Mouse (Mus musculus): Measurements from ENCODE around the gene Ppp1r16b.
A peak's percentile ranks its signal among the peaks of the same experiment; 100 is the strongest.

The Ppp1r16b gene

DNA sequence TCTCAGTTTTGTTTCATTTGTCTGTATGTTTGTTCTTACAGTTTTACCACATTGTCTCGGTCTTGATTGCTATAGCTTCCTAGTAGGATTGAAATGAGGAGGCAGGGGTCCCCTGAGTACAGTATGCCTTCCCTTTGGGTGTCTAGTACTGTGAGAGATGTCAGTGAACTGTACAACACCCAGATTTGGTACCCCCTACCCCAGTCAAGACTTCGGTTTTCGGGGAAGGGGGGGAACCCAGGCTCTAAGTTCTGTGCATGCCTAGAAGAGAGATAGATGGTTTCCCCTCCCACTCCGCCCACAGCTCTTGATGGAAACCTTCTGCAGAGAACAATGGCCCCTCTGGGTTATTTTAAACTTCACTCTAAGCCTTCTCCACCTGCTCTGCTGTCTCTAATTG lies at the start of gene Ppp1r16b:
TSS of gene Ppp1r16b (plus strand) at position 301 of the 400 bp plus-strand sequence.
- DNase-seq = no peak

DNA sequence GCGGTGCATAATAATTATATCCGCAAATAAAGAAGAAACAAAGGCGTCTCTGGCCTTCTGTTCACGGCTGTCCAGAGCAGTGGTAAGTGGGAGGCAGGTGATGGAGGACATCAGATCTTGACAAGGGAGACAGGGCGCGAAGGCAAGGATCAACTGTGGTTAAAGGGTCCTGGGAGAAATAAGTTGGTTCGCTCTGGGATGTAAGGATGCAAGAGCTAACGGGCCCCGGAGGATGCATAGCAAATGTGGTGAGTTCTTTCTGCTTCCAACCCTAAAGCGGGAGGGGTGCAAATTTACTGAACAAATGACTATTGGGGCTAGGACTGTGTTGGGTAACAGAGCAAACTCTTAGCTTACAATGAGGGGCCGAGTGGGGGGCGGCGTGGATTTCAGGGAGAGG lies 49.5 kb upstream of the Ppp1r16b start:
- DNase-seq = no peak

DNA sequence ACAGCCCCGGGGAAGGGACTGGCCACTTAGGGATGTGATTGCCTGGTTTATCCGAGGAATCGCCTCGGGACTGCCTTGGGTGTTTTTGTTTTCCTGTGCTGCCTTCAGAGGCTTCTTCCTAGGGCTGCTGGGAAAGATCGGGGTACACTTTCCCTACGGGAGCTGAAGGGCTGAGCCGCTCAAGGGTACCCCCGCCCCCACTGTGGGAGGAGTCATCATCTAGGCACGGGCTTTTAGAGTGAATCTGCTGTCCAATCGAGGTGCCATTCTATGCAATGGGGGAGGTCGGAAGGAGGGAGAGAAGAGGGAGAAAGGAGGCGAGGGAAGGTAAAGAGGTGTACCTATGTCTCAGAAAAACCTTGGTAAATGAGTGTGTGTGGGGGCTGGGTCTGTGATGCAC lies 48.9 kb upstream of the Ppp1r16b start:
- no peak for DNase-seq

DNA sequence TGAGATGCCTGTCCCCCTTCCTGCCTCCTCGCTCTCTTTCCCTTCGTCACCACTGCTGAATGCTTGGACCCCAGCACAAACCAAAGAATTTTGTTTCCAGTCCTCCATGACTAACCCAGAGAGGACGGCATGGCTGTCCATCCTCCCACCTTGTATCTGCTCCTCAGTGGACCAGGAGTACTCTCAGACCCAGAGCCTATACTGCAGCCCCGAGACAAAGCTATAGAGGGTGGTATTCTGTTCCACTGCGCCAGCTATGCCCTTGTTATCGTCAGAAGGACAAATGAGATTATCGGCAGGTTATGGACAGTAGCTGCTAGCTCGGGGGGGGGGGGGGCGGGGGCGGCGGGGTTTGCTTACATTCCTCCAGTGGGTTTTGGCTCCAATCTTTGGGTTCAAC lies 48.4 kb upstream of the Ppp1r16b start:
- DNase-seq = no peak

DNA sequence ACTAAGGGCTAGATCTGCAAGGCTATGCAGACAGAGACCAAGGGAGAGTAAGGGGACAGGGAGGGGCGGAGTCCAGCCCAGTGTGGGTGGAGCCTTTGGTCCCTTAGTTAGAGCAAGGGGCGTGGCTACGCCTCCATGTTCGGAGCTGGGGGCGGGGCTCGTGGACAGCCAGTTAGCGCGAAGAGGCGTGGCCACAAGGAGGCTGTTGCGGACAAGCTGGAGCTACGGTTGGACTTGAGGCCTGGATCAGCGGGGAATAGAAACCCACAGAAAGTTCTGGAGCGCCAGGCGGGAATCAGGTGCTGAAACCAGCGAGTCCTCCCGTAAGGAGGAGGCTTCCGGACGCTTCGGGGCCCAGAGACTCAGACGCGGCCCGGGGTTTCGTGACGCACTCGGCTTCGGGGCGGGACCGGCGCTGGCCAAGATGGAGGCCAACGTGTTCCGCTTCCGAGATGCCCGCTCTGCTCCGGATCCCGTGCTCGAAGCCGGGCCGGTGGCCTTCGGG lies 40.4 kb upstream of the Ppp1r16b start, which contains the start of gene Actr5:
TSS of gene Actr5 (plus strand) at position 171 of the 505 bp plus-strand sequence.
- DNase-seq = peak; percentile 92

DNA sequence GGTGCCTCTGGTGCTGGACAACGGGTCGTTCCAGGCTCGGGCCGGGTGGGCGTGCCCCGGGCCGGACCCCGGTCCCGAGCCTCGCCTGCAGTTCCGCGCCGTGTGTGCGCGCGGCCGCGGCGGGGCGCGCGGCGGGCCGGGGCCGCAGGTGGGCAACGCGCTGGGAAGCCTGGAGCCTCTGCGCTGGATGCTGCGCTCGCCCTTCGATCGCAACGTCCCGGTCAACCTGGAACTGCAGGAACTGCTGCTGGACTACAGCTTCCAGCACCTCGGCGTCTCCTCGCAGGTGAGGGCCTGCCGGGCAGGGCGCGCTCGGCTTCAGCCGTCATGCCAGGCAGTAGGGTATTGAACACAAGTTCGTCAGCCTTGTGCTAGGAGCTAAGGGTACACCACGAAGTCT lies 40.0 kb upstream of the Ppp1r16b start:
- DNase-seq = no peak

DNA sequence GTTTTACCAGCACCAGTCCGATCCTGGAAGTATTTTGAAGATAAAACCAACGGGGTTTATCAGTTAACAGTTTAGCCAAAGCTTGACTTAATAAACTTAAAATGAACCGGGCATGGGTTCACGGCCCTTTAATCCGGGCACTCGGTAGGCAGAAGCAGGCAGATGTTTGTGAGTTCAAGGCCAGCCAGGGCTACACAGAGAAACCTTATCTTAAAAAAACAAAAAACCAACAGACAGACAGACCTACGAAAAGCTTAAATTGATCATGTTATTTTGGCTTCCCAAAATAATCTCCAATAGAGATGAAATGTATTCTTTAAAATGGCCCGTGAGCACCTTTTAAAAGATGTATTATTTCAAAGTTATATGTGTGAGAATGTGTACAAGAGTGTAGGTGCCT lies 39.5 kb upstream of the Ppp1r16b start:
- no peak for DNase-seq

DNA sequence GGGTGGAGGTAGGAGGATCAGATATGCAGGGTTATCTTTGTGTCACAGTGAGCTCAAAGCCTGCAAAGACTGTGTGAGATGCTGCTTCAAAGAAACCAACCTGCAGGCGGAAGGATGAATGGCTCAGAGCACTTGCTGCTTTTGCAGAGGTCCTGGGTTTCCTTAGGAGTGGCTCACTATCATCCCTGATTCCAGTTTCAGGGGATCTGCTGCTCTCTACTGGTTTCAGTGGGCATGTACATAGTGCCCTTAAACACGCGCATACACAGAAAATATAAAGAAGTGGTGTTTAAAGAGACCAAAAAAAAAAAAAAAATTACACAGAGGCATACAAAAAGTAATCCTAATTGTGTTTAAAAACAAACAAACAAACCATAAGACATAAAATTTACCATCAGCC lies 36.3 kb upstream of the Ppp1r16b start:
- no peak for DNase-seq

DNA sequence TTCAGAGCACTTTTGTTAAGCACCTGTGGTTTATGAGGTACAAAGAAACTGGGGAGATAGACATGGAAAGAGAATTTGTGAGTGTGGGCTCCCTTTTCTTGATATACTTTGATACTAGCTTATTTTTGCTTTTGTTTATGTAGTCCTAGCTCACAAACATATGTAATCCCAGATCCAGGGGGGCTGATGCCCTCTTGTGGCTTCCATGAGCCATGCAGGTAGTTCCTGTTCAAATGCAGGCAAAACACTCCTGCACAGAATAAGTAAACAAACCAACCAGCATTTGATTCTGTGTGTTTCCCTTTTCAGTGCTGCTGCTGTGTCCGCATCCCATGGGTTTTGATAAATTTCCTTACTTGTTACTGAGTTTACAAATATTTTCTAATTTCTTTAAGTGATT lies 35.8 kb upstream of the Ppp1r16b start:
- DNase-seq = no peak

DNA sequence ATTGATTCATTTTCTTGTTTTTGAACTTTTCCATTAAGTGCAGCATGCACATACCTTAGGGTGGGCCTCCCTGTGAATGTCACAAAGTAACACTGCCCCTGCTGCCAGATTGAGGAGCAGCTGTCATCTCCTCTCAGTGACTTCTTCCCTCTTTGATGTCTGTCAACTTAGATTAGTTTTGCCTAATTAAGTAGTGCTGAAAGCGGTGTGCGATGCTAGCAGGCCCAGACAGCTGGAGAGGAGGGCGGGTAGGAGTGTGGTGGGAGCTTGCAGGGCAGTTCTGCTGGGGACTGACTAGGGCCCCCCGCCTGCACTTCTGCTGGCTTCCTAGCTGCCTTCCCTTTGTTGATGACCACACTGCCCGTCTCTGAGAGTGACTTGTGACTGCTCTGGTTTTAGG lies 33.3 kb upstream of the Ppp1r16b start:
- no peak for DNase-seq

DNA sequence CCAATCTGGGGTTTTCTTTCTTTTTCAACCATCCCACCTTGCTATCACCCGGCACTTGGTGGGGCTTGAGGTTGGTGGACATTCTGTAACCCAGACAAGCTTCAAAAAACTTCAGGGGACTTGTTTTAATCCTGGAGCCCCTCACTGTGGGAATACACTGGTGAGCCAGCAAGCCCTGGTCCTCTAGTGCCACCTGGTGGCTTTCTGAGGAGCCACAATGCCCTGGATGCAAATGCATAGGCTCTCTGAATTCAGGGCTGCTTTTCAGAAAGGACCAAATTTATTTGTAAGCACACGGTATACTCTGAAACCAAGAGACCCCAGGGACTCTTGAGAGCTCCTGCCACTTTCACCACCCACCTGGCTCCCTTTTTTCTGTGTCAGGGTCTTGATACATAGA lies 23.3 kb upstream of the Ppp1r16b start:
- no peak for DNase-seq

DNA sequence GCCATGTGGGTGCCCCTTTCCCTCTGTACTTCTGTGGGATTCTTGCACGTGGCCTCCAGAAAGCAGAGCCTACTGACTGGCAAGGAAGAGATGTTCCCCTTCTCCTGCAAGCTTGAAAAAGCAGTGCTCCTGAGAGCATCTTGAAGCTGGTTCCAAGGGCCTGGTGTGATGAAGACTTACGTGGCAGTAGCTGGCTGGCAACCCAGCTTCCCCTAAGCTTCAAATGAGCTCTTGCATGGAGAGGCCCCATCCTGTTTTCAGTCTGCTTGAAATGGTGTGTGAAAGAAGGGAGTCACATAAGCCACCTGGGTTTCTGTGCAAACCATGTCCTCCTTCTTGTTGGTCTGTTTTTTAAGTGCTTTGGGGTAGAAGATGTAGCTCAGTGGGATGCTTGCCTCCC lies 22.6 kb upstream of the Ppp1r16b start:
- DNase-seq = no peak

DNA sequence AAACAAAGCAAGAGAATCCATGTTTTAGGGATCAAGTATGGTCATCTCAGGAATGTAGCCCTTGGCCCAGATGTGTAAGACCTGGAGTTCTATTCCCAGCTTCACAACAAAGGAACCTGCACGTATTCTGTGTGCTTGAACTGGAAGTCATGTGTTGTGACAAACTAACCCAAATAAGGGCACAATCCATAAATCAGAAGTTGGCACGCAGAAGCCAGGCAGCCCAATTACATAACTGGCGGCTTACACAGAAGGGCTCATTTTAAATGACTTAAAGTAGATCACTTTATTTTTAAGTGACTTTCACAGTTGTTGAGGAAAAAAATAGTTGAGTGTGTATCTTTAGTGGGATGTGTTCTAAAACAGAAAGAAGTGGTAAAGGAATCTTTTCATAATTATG lies 21.4 kb upstream of the Ppp1r16b start:
- DNase-seq = no peak

DNA sequence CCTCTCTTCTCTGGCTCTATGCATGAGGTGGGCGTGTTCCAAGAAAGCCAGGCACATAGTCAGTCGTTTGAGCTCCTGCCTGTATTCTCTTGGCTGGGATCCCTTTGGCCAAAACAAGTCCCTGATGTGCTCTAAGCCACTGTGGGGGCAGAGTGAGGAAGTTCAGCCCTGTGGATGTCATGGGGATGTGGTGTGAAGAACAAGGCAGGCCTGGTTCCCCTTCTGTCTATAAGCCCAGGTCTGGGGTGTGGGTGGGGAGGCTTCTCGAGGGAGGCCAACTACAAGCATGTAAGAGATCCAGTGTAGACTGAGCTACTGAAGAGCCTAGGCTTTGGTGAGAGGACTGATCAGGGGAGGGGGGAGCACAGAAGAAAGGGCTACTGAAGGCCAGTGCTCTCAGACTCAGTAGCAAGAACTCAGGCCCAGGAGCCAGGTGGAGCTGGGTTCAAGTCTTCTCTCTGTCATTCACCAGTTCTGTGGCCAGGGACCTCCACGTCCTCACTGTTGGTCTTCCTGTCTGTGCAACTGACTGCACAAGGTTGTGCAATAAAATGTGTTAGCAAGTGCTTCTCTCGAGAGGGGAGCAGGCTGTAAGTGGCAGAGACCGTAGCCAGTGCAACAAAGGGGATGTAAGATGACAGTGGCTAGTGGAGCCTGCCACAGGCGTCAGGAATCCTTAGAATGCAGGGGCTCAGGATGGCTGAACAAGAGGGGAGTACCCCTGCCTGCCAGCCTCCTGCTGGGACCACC lies 13.9 kb upstream of the Ppp1r16b start:
- DNase-seq = no peak

DNA sequence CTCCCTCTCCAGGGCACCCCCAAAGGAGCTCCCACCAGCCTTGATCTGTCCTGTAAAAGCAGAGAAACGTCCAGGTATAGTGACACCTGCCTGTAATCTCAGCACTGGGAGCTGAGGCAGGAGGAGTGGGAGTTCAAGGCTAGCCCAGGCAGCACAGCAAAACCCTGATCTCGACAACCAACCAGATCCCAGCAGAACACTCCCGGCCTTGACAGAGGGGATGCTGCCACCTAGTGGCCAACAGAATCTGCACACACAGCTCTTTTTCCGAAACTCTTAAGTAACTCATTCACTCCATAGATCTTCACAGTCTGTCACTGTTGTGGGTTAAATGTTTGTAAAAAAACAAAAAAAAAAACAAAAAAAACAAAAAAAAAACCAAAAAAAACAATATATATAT lies 12.2 kb upstream of the Ppp1r16b start:
- DNase-seq = peak; percentile 40

DNA sequence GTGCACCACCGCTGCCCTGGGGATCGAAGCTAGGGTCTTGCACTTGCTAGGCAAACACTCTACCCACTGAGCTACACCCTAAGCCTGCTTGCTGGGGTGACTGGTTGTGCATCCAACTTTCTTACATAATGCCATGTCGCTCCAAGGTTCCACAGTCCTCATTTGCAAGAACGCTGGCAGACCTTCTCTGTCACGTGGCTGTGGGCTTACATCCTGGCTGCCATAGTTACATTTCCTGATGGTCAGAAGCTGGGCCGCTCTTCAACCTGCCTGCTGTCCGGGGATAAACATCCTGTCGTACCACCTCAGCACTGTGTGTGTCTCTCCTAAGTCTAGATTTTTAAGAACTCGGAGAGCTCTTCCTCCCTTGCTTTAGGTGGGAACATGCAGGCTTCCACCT lies 10.5 kb upstream of the Ppp1r16b start:
- no peak for DNase-seq

DNA sequence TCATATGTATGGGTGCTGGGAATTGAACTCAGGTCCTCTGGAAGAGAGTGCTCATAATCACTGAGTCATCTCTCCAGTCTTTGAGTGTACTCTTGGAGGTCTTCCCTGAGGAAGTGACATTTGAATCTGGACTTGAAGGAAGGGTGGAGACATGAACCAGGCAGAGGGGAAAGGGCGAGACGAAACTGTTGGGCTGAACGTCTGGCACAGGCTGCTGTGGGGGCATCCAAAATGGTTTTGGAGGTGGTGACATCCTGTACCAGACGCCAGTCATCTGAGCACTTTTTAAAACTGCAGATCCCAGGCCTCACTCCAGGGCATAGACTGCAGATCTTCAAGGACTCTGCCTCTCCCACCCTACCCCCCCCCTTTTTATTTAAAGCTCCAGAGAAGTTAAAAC lies 9.4 kb upstream of the Ppp1r16b start:
- DNase-seq = no peak

DNA sequence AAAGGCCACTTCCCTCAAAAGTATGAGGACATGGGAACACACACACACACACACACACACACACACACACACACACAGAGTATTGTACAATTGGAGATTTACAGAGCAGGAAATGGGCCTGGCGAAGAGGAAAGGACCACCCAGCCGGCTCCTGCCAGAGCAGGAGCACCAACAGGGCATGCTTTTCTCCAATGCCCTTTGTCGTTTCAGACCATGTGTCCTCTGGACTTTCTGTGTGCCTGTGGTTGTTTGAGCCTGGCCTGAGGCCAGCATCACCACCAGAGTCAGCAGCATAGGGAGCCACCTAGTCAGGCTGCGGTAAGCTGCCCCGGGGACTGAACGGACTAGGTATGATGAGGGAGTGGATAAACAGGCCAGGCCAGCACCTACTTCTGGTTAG lies 6.4 kb upstream of the Ppp1r16b start:
- no peak for DNase-seq

DNA sequence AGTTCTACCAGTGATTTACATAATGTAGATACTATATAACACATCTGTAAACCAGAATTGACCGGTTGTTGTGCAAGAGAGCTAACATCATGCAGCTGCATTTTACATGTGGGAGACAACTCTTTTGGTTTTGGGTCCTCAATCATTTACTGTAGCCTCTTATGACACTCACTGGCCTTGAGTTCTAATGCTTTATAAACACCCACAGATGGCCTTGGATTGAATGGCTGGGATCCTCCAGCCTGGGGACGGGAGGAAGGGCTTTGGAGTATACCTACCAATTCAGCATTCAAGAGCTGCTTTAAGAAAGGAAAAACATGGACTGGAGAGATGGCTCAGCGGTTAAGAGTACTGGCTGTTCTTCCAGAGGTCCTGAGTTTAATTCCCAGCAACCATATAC lies 5.9 kb upstream of the Ppp1r16b start:
- no peak for DNase-seq

DNA sequence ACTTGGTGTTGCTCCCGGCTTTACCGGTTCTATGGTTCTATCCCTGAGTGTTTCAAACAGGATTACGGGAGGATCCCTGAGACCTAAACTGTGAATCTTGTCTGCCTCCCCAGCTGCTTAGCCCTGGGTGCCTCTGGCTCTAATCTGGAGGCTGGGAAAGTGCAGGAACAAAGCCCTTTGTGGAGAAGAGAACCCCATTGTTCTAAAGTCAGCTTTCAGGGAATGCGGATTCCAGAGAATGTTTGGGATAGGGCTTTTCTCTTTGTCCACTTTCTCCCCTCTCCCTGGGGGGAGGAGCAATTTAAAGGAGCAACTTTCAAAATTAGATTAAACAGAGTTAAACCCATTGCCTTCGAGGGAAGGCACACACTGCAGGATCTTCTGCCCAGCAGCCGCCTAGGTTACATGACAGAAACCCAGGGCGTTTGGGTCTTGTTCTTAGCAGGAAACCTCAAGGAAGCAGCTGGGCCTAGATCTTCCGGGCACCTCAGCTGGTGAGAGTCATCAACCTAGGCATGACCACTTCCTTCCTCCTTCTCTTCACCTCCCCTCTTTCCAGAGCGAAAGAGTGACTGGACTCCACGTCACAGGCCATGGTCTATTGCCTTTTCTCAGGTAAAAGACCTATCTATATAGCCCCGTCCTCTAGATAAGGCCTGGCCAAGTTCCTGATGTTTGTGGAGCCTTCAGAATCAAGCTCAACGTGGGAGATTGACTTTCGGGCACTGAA lies 1.0 kb downstream of the Ppp1r16b start:
- no peak for DNase-seq

DNA sequence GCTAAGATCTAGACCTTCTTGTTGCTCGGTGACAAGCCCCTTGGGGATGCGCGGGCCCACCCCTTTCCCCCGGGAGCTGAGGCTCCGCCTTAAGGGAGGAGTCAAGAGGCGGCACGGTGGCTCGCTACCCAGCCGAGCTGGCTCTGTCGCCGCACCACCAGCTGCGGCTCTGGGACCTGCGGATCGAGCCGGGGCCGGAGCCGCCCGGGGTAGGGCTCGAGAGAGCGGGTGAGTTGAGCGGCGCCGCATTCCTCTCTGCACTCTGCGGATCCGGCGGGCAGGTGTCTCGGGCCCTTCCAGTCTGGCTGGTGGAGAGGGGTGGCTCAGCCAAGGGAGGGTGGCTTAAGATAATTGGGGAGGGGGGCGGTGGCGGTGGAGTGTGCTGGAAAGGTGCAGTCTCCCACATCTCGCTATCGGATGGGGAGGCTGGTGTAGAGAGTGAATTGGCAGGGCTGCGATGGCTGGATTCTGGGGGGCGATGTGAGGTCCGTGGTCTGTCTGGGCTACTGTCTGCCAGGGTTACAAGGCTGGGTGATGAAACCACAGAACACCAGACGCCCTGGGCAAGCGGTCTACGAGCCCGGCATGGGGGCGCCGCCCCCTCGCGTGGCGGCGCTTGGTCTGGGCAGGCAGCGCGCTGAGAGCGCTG lies 1.9 kb downstream of the Ppp1r16b start:
- peak; percentile 20 for DNase-seq

DNA sequence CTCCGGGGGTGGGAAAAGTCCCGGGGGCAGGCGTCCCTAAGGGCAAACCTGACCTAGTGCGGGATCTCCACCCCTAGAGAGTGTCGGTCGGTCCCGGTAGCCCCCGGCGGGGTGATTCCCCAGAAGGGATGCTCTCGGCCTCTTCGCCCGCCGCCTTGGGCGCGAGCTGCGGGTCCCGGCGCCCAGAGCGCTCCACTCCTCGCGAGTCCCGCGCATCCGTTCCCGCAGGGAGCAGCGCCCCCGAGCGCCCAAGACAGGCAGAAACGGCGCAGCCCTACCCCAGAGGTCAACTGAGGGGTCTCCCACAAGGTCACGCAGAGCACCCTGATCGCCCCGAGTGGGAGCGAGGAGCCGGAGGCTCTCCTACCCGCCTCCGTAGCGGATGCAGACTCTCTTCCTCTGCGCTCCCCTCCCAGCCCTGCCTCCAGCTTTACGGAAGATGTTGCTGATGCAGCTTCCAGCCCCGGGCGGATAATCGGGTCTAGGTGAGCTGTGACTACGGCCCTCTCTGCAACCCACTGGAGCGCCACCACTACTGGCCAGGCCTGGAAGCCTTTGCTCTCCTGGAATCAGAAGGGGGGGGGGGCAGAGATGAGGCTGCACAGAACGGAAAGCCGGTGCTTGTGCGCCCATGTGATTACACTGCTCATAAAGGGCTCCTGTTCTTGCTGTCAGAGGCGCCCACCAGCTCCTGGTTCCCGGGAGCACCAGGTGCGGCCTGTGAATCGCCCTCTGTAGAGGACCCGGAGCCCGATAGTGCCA lies 2.7 kb downstream of the Ppp1r16b start:
- no peak for DNase-seq

DNA sequence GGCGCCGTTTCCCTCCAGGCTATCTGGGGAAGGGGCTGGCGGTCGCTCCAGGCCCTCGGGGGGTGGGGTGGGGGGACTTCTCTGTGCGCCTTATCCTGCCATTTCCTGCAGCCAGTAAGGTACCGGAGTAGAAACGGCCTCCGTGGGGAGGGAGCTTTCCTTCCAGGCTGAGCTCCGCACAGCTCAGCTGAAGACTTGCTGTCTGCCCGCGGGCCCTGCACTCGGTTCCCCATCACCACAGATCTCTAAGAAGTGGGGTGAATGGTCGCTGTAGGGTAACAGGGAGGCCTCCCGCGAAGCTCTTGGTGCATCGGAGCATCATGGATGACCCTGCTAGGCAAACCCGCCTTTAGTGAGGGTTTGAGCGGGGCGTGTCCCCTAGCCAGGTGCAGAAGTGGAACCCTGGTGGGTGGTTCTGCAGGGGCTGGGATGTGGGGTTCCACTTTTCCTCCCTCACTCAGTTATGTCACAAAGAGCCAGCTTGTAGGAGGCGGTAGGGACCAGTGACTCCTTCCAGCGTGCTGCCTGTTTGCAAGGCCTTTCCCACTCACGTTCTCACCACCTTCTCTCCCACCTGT lies 3.3 kb downstream of the Ppp1r16b start:
- DNase-seq = no peak
